Mouse (Mus musculus) gonadal fat pad, adult 2 months (tissue): ENCODE results near the gene Fry. TPM values are rescaled to one million over a fixed set of nuclear protein-coding genes. Genes with fewer than 3 reads are reported as not detected.

Experiments
- DNase-seq: peaks from one replicate; pipeline ENCODE4 v3.0.0-alpha.2; 2012; ENCODE audit warnings: low read depth
- polyA plus RNA-seq: library from polyadenylated mRNA; depleted of rRNA; stranded (reverse); fragments of >200 nt; gene quantifications from 2 replicates; pipeline ENCODE4 v1.2.3, GENCODE M21; 2012

Fry gene
- polyA plus RNA-seq, 1 experiment: 53.3 TPM

DNA sequence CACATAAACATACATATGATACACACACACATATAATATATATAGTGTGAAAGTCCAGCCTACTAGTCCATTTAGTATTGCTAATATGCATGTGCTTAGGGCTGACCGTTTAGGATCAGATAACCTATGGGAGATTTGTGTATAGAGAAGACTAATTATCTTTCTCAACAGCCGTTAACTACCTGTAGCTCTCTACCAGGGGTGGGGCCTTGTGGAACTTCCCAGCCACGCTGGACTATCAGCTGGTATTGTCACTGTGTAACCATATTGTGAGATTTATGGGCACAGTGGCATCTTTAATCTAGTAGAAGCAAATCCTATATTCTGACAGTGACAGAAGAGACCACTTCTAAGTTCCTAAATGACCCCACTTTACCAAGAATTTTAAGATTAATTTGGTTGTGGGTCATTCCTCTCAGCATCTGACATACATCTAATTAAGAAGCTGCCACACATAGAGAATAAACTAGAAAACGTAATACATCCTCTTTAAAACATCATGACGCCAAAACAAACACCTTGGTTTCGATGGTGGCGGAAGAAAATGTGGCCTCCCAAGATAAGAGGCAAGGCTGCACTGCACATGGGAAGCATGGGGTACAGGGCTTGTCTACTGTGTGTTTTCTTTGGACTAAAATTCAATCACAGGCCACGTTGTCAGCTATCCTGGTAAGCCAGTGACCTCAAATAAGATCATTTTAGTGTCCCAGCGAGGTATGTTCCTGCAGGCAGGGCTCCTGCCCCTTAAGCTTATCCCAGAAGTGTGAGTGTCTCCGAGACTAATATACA lies 271.3 kb downstream of the Fry start:
- no peak for DNase-seq

DNA sequence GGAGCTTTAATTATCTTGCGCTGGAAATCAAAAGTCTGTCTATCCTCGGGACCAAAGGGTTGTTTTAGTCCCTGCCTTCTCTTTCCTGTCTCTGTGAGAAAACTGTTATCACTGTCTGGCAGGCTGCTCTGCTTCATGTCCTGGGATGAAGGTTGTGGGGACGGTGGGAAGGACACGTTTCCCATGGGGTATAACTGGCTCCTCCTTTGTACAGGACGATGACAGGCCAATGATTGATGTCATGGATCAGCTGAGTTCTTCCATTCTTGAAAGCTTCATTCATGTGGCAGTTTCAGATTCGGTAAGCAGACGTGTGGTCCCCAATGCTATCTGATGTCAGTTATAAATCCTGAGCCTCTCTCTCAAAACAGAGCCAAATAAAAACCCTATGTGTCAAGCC lies 272.0 kb downstream of the Fry start:
- no peak for DNase-seq

DNA sequence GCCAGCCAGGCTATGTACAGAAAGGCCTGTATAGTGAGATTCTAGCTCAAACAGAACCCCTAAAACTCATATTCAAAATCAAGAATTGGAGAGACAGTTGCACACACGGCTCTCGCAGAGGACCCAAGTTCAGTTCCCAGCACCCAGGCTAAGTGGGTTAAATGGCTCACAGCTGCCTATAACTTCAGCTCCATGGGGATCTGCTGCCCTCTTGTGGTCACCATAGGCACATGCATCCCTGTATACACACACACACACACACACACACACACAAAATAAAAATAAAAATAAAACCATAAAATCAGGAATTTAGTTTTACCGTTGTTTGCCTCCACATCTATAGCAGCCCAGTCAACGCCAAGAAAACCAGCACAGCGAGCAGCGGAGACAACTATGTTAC lies 276.2 kb downstream of the Fry start:
- no peak for DNase-seq

DNA sequence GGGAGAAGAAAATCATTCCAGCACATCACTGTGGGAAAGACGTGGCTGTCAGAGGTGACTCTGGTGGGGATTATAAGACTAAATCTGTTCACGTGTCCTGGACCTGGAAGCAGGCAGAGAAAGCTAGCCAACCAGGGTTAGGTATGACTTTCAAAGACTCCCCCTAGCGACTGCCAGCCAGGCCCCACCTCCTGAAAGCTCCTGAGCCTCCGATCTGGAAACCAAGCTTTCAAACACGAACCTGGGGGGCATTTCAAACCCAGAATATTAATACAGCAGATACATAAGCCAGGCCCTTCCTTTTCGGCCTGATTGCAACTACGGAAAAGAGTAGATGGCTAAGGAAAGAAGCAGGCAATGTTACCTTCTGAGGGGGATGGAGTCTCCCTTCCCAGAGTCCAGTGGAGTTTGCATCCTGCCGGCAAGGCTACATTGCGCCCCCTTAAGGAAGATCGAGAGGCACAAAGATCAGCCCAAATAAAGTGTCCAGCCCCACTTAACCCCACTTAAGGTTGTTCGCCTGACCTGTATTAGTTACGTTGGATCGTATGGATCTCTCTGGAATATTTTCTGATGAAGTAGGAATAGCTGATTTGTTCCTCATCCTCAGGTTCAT lies 284.5 kb downstream of the Fry start:
- DNase-seq: no peak

DNA sequence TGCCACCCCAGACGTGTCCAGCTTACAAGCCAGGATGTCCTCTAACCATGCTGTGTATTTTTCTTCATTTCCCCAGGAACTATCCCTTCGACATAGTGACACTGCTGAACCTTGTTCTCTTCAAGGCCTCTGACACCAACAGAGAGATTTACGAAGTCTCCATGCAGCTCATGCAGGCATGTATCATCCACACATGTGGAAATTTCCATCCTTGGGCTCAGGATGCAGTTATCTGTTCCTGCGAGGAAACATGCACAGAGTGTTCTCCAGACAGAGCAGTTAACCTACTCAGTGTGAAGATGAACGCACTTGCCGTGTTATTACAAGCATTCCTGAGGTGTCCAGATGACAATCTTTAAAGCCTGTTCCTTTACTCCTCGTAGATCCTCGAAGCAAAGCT lies 286.4 kb downstream of the Fry start:
- DNase-seq: no peak

DNA sequence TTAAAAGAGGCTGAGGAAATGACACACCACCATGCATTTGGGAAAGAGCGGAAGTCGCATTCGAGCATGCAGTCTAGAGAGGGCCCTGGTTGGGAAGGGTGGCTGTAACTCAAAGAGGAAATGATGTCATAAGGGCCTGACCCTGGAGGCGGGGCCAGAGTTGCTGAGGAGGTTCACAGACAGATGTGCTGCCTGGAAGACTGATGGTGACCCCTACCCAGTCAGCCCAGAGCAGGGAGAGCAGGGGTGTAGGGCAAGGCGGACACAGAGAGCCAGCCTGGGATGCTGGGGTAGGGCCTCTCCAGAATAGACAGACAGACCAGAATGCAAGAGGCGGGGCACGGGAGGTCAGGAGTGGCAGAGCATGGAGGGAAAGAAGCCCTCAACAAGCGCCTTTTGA lies 290.5 kb downstream of the Fry start:
- no peak for DNase-seq

DNA sequence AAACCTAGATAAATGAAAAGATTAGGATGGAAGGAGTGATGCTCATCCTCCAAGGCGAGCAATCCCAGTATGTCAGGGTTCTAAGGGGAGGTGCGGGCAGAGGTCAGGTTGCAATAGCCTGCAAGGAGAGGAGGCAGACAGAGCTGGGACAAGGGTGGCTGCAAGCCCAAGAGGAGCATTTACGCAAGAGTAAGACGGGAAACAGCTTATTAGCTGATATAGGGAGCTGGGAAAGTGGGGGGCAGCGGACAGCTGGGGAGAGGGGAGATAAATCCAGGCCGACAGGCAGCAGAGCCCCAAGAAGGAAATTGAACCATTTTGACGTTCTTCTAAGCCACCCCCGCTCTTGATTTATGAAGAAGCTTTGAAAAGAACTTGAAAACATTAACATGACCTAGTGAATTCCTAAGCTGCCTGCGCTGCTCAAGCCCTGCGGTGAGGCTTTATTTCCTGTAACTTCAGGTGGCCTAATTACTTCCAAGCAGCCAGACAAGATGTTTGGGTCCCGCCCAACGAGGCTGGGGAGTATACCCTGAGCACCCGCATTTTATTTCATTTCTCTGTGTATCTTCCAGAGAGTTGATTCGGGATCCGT lies 291.1 kb downstream of the Fry start:
- no peak for DNase-seq

DNA sequence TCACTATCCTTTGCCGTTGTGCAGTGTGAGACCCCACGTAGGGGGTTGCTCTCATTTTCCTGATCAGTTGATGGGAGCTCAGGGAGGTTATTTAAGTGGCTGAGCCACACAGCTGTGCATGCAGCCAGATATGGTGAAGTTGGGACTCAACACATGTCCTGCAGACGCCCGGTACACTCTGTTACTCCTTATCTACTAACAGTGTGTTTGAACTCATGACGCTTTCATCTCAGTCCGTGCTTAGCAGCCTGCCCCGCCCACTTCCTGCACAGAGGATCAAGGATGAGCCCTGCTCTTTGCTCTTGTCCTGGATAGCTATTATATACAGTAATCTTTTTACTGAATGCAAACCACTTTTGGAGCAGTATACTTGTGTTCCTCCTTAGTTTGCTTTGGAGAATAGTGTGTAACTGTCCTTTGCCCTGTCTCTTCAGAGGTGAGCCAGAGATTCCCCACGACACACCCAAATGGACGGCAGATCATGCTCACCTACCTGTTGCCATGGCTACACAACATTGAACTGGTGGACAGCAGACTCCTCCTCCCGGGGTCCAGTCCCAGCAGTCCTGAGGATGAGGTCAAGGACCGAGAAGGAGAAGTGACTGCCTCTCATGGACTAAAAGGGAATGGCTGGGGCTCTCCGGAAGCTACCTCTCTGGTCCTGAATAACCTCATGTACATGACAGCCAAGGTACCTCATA lies 294.5 kb downstream of the Fry start:
- DNase-seq: no peak

DNA sequence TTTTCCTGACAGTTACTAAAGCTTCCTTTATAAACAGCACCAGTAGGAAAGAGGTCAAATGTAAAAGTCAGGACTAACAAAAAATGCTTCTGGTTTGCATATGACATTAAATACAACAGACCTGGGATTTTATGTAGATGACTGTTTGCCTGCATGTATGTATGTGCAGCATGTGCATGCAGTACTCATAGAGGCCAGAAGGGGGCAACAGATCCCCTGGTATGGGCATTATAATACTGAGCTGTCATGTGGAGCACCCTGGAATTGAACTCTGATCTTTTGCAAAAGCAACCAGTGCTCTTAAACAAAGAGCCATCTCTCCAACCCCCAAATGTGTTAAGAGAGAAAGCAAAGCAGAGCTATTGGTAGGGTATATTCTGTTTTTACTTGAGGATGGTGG lies 296.4 kb downstream of the Fry start:
- DNase-seq: no peak

DNA sequence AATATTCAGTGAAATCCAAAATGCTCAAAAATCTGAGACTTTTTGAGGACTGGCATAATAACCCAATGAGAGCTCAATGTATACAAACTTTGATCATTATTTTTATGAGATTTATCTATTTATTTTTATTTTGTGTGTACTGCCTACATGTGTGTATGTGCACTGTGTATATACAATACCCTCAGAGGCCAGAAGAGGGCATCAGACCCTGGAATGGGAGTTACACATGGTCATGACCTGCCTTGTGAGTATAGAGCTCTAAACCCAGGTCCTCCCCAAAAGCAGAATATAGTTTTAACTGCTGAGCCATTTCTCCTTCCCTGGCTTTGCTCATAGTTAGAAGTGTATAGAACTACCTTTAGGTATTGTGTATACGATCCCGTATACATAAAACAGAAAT lies 298.8 kb downstream of the Fry start:
- no peak for DNase-seq

DNA sequence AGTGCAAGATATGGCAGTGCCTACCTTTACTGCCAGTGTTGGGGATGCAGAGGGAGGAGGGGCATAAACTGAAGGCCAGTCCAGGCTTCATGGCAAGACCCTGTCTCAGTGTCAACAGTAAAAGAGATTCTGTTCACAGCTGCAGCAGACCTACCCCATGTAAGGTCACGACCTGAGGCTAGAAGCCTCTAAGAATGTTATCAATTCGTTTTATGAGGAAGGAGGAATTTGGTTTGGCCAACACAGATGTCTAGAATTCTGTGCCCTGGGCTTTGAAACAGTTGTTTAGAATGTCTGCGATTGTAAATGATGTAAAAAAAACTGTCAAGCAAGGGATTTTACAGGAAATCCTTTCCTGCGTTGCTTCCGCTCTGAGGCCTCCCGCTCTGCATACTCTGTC lies 299.6 kb downstream of the Fry start:
- DNase-seq: no peak

DNA sequence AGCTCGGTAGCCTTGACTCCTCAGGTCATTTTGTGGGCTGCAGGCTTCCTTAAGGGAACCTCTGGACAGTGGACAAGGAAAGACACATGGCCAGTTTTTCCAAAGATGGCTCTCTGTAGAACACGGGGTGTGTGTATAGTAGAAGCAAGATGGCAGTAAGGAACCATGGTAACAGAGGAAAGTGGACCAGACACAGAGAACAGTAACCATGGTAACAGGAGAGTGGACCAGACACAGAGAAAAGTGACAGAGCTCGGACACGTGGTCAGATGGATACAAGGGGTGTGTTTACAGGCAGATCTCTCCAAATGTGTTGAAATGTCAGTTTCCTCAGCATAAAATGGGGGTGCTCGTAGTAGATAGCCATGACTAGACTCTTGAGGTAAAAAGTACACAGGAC lies 306.6 kb downstream of the Fry start:
- DNase-seq: no peak

DNA sequence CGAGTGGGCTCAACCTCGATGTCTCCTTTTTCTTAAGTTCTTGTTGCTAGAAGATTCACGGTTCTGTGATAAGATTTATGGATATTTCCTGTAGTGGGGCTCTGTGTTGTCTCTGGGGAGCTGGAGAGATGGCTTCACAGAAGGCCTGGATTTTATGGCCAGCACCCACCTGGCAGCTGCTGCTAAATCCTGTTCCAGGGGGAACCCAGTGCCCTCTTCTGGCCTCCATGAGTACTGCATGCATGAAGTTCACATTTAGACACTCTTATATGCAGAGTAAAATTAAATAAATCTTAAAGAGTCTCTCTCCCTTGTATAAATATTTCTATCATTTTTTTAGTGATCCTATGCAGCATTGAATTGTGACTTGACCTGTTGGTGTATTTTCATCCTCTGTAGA lies 308.1 kb downstream of the Fry start:
- DNase-seq: no peak

DNA sequence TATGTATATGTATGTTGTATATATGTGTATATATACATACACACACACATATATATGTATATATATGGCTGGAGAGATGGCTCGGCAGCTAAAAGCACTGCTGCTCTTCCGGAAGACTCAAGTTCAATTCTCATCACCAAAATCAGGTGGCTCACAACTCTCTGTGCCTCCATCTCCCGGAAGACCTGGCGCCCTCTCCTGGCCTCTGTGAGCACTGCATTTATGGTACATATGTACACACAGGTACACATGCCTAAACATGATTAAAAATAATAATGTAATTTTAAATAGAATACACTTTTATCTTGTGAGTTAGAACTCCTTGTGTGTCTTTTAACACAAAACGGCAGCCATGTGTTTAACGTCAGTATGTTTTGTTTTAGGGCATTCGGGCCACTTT lies 312.8 kb downstream of the Fry start:
- no peak for DNase-seq

DNA sequence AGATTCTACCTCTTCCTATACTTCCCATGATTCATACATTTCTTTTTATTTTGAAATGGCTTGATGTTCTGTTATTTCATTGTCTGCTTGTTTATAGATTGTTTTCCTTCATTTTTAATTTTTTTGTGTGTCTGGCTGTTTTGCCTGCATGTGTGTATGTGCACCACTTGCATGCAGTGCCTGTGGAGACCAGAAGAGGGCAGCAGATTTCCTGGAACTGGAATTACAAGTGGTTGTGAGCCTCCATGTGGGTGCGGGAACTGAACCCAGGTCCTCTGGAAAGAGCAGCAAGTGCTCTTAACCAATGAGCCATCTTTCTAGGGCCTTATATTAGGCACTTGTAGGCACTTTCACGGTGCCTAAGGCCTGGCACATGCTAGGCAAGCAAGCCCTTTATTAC lies 314.5 kb downstream of the Fry start:
- no peak for DNase-seq

DNA sequence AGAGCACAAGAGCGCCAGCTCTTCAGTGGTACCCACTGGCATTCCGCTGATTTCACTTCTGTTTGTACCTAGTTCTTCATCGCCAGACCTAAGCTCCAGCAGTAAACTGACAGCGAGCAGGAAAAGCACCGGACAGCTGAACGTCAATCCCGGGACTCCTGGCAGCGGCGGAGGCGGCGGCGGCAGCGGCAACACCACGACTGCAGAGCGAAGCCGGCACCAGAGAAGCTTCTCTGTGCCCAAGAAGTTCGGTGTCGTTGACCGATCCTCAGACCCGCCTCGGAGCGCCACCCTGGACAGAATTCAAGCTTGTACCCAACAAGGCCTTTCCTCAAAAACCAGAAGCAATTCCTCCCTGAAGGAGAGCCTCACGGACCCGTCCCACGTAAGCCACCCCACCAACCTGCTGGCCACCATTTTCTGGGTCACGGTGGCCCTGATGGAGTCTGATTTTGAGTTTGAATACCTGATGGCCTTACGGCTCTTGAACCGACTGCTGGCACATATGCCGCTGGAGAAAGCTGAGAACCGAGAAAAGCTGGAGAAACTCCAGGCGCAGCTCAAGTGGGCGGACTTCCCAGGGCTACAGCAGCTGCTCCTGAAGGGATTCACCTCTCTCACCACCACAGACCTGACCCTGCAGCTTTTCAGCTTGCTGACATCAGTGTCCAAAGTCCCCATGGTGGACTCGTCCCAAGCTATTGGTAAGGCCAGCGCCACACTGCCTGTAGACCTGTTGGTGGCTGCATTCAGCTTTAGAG lies 318.4 kb downstream of the Fry start:
- DNase-seq: no peak

DNA sequence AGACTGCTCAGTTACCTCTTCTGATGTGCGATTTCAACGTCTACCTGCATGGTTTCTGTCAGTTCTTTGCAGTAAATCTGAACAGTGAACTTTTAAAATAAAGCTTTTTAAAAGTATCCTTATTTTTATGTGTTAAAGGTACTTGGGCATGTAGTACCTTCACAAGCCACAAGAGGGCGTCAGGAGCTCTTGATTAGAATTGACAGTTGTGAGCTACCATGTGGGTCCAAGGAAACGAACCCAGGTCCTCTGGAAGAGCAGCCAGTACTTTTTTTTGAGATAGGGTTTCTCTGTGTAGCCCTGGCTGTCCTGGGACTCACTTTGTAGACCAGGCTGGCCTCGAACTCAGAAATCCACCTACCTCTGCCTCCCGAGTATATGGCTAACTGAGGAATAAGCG lies 323.2 kb downstream of the Fry start:
- DNase-seq: no peak

DNA sequence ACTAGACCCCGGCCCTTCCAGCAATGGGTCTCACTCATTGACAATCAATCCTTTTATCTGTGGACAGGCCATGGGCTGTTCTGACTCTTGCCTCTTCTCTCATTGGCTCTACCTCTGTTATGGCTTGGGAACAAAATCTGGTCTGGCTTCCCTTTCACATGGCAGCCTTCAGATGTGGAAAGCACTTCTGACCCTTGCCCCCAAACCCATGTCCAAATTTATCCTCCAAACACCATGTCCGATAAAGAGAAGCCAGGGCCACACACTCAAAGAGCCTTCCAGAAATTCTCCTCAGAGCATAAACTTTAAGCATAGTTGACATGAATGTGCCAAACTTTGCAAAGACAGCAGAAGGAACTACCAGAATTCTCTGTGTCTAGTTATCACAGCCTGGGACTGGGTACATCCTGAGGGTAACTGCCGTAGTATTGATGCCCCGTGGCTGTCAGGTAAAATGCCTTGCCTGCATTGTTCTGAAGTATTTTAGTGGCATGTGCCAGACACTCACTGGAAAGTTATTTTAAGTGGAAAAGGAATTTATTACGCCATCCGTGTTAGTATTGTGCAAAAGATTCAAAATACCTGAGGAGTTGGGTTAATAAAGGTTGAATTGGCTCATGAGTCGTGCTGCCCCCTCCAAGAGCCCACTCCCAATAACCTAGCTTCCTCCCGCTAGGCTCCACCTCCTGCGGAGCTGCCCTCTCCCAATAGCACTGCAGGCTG lies 333.0 kb downstream of the Fry start:
- no peak for DNase-seq

DNA sequence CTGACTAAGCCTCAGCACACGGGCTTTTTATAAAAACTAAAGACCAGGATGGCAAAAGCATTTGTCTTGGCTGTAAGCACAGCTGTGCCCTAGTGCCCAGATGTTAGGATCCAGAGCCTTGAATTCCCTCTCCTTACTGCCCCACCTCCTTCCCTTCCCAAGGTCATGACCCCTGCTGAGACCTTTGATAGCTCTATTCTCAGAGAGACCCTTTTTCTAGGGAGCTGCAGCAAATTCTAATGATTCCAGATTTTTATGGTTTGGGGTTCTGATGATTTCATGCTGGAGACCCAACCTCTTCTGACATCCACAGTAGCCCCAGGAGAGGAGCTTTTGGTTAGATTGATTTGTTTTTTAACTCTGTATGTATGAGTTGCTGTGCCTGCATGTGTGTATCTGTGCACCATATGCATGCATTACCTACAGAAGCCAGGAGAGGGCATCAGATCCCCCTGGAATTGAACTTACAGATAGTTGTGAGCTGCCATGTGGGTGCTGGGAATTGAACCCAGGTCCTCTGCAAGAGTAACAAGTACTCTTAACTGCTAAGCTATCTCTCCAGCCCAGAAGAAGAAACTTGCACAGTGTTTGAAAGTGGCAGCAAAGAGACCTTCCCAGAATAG lies 333.7 kb downstream of the Fry start:
- DNase-seq: no peak

DNA sequence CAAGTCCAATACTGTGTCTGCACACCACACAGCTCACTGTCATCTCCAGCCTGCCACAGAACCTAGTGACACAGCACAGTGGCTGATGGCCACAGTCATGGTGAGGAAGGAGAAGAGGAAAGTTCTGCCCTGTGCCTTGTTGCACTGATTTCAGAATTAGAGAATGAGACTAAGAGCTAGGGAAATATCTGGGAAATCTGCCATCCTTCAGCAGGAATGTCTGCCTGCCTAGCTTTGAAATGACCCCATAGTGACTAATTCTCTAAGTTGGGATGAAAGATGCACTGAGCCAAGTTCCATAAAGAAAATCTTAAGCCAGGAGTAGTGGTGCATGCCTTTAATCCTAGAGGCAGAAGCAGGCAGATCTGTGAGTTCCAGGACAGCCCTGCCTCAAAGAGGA lies 334.2 kb downstream of the Fry start:
- DNase-seq: no peak

DNA sequence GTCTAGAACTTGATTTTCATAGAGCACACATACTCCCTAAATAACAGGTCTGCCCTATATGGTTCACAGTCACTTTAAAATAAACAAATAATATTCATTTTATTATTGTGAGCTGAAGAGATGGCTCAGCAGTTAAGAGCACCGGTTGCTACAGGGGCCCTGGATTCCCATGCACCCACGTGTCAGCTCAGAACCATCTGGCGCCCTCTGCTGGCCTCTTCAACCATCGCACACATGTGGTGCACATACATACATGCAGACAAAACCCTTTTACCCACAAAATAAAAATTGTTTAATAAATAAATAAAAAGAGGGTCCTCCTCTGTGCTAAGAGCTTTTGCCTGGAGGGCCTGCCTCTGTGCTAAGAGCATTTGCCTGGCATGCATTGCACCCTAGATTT lies 335.0 kb downstream of the Fry start:
- no peak for DNase-seq
